9 mouse cellular contexts compared by ENCODE assay signal in the genomic region with DNA sequence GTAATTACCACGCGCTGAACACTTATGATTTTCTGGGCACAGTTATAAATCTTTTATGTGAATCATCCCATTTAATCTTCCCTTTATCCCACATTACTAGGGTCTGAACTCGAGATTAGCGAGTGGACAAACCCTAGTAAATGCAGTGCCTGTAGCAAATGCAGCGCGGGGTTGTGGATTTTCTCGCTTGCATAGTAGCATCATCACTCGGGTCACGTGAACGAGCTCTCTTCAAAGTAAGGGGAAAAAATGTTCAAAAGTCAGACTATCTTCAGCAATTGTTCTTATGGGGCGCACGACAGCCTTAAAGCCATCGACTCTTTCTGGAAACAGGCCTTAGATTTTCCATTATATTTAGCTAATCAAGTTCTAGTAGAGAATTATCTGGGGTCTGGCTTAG. TPM values are rescaled to one million over a fixed set of nuclear protein-coding genes. Genes with fewer than 3 reads are reported as not detected.
DNase-seq lines count a peak whose midpoint lies in the region; ATAC-seq and TF ChIP-seq lines count a peak whose summit lies in the region.
"Had no signal": no experiment of that assay in that cellular context is flagged by ENCODE, and none has a peak within 500 bp of the region (broad histone marks: within the 10 kb centered on the region; RNA-seq: fewer than 3 reads in every experiment).

No protein-coding gene starts in this region.

- H3K9ac ChIP-seq in intestine, postnatal 0 days (ENCODE audit: low read depth, low read length) = no peak overlapping the region
- H3K9ac ChIP-seq in neural tube, embryonic 13.5 days = peak overlapping the region; percentile 96

- H3K4me1 ChIP-seq in embryonic fibroblast, embryonic 13.5 days (ENCODE audit: control insufficient read depth, insufficient read depth, low read length) = no peaks in the 10 kb centered on the region
- 0 out of 2 replicates have a peak, but pooled peaks cover 8% of the 10 kb centered on the region for H3K4me1 ChIP-seq in intestine, postnatal 0 days (replicated peaks; ENCODE audit: control insufficient read depth, insufficient read depth, low read length)
- H3K4me1 ChIP-seq in neural tube, embryonic 13.5 days (replicated peaks) = peaks cover 35% of the 10 kb centered on the region

- peak overlapping the region; percentile 90 for H3K4me2 ChIP-seq in intestine, postnatal 0 days (replicated peaks; ENCODE audit: low read depth)
- H3K4me2 ChIP-seq in neural tube, embryonic 13.5 days = peak overlapping the region; percentile 76

- DNase-seq in layer of hippocampus, adult 2 months (ENCODE audit: low spot score in 2 of 2) = no peak
- DNase-seq in layer of hippocampus, postnatal 36 days = no peak
- no peak for DNase-seq in urinary bladder, postnatal 10 days (ENCODE audit: low spot score)
- DNase-seq in frontal cortex, postnatal 14 days (ENCODE audit: low spot score in 2 of 2) = no peak
- DNase-seq in left cerebral cortex, adult 9 months (ENCODE audit: low spot score in 2 of 2) = no peak
- DNase-seq: left cerebral cortex, postnatal 4 days had no signal

- peaks cover 6% of the 10 kb centered on the region; the same call in 1 of the 2 replicates for H3K36me3 ChIP-seq in intestine, postnatal 0 days (ENCODE audit: control insufficient read depth, insufficient read depth)
- peaks cover 16% of the 10 kb centered on the region for H3K36me3 ChIP-seq in neural tube, embryonic 13.5 days

- TF ChIP-seq POLR2A in embryonic fibroblast, embryonic 13.5 days (IDR thresholded peaks at IDR 0.05; ENCODE audit: low read depth, low read length) = no peak

- 77% methylated on average over 13 of the region's 13 CpGs for WGBS in intestine, postnatal 0 days
- WGBS in neural tube, embryonic 13.5 days = 76% methylated on average over 13 of the region's 13 CpGs

- no peak for TF ChIP-seq CTCF in layer of hippocampus, adult 2 months (conservative IDR thresholded peaks at IDR 0.05)
- no peak for TF ChIP-seq CTCF in embryonic fibroblast, embryonic 13.5 days (IDR thresholded peaks at IDR 0.05; ENCODE audit: borderline replicate concordance, insufficient read depth, low read length)
- no peak for TF ChIP-seq CTCF in intestine, postnatal 0 days (IDR thresholded peaks at IDR 0.05; ENCODE audit: low read depth)

- peak overlapping the region; percentile 98 for H3K4me3 ChIP-seq in layer of hippocampus, adult 2 months
- peak overlapping the region; percentile 71; the same call in 1 of the 2 replicates for H3K4me3 ChIP-seq in embryonic fibroblast, embryonic 13.5 days (ENCODE audit: insufficient read depth, low read length)
- peak overlapping the region; percentile 88; the same call in 1 of the 2 replicates for H3K4me3 ChIP-seq in intestine, postnatal 0 days (ENCODE audit: low read depth, low read length)
- H3K4me3 ChIP-seq in neural tube, embryonic 13.5 days = peak overlapping the region; percentile 99

- no peak for ATAC-seq in intestine, postnatal 0 days
- no peak for ATAC-seq in neural tube, embryonic 13.5 days (ENCODE audit: low read depth)

- H3K27me3 ChIP-seq in intestine, postnatal 0 days (replicated peaks; ENCODE audit: control insufficient read depth, insufficient read depth, low read length) = no peaks in the 10 kb centered on the region
- no peaks in the 10 kb centered on the region for H3K27me3 ChIP-seq in neural tube, embryonic 13.5 days

- peak overlapping the region; percentile 97 for H3K27ac ChIP-seq in layer of hippocampus, adult 2 months
- H3K27ac ChIP-seq in embryonic fibroblast, embryonic 13.5 days (ENCODE audit: insufficient read depth, low read length) = no peak overlapping the region
- H3K27ac ChIP-seq in intestine, postnatal 0 days (ENCODE audit: low read depth, low read length) = no peak overlapping the region
- H3K27ac ChIP-seq in neural tube, embryonic 13.5 days (replicated peaks) = peak overlapping the region; percentile 98

- no peaks in the 10 kb centered on the region for H3K9me3 ChIP-seq in intestine, postnatal 0 days (ENCODE audit: control insufficient read depth)
- no peaks in the 10 kb centered on the region for H3K9me3 ChIP-seq in neural tube, embryonic 13.5 days

RNA-seq across cellular contexts. Expression of a gene that starts 1.0 kb away (rescaled TPM):
- total RNA-seq in layer of hippocampus, adult 2 months (2021) = 10 to 100 TPM; 96.5 to 97.1 TPM
- total RNA-seq in layer of hippocampus, postnatal 36 days (2021) = 100 to 1,000 TPM in 1 of 2 experiments, 10 to 100 TPM in 1; 93.4 to 102 TPM
- 58.0 and 58.5 TPM in 2 replicates for polyA plus RNA-seq in embryonic fibroblast, embryonic 13.5 days (2011; ENCODE audit: insufficient read length, low read depth, missing spikeins)
- 39.3 and 40.0 TPM in 2 replicates for polyA plus RNA-seq in intestine, postnatal 0 days (2015; fragmentation: Nextera tagmentation; extraction: Ambion mirVana)
- 143 and 151 TPM in 2 replicates for polyA plus RNA-seq in neural tube, embryonic 13.5 days (2015; fragmentation: Nextera tagmentation; extraction: Ambion mirVana)

RNA-seq across cellular contexts. Expression of a gene that starts 43.3 kb away (rescaled TPM):
- 10 to 100 TPM; 19.2 to 25.6 TPM for total RNA-seq in layer of hippocampus, adult 2 months (2021)
- 10 to 100 TPM; 22.1 to 22.4 TPM for total RNA-seq in layer of hippocampus, postnatal 36 days (2021)
- 17.6 and 17.8 TPM in 2 replicates for polyA plus RNA-seq in embryonic fibroblast, embryonic 13.5 days (2011; ENCODE audit: insufficient read length, low read depth, missing spikeins)
- 87.8 and 98.2 TPM in 2 replicates for polyA plus RNA-seq in intestine, postnatal 0 days (2015; fragmentation: Nextera tagmentation; extraction: Ambion mirVana)
- polyA plus RNA-seq in neural tube, embryonic 13.5 days (2015; fragmentation: Nextera tagmentation; extraction: Ambion mirVana) = 20.3 and 22.3 TPM in 2 replicates

RNA-seq across cellular contexts. Expression of a gene that starts 47.7 kb away (rescaled TPM):
- 10 to 100 TPM; 51.4 to 56.1 TPM for total RNA-seq in layer of hippocampus, adult 2 months (2021)
- 10 to 100 TPM; 56.1 to 57.3 TPM for total RNA-seq in layer of hippocampus, postnatal 36 days (2021)
- 32.2 and 38.6 TPM in 2 replicates for polyA plus RNA-seq in embryonic fibroblast, embryonic 13.5 days (2011; ENCODE audit: insufficient read length, low read depth, missing spikeins)
- 22.5 and 25.0 TPM in 2 replicates for polyA plus RNA-seq in intestine, postnatal 0 days (2015; fragmentation: Nextera tagmentation; extraction: Ambion mirVana)
- 57.1 and 62.2 TPM in 2 replicates for polyA plus RNA-seq in neural tube, embryonic 13.5 days (2015; fragmentation: Nextera tagmentation; extraction: Ambion mirVana)

Comparison
In these comparisons a context has a peak if more than half of its experiments do, and no peak if none do; other contexts are left out.
1. H3K27ac ChIP-seq: peak in layer of hippocampus, adult 2 months (single experiment) and neural tube, embryonic 13.5 days (single experiment); none in embryonic fibroblast, embryonic 13.5 days (single experiment) and intestine, postnatal 0 days (single experiment).
2. Peak in every context shown above with its lines, with median percentiles within 50 percentile points of each other: H3K4me3 ChIP-seq.